Mouse (Mus musculus): ENCODE data around the gene Prox1. TPM values are rescaled to one million over a fixed set of nuclear protein-coding genes. Genes with fewer than 3 reads are reported as not detected.

The Prox1 gene
- polyA plus RNA-seq, 1 experiment from 2014 or later, result 2.1 TPM

Other genes starting within 250 kb of the Prox1 start
- 84.2 and 90.6 TPM in 2 replicates for gene Smyd2, start 248.4 kb downstream of the Prox1 start, polyA plus RNA-seq (2015; fragmentation: Nextera tagmentation; extraction: Ambion mirVana)

All from limb, embryonic 15.5 days (tissue).